Mouse (Mus musculus) E14TG2a.4 (cell line): ENCODE data around the gene Cxcl14.

Experiments
- CTCF ChIP-seq: conservative IDR thresholded peaks from 2 replicates; pipeline ENCODE4 v1.5.1; 2014; ENCODE audit warnings: low read length
- NANOG ChIP-seq: IDR thresholded peaks from 2 replicates; pipeline ENCODE4 v1.6.1; 2014; ENCODE audit warnings: borderline replicate concordance, low read length, mixed read lengths
- POU5F1 ChIP-seq: IDR thresholded peaks from 2 replicates; pipeline ENCODE4 v1.6.1; 2014; ENCODE audit warnings: low read length, borderline replicate concordance

- TF ChIP-seq CTCF (no peak), POU5F1 (no peak), NANOG (no peak)
These were observed 36.0 kb upstream of the Cxcl14 start for GRCm38 (mm10) chr13:56332356-56332755.
